Mouse (Mus musculus): Measurements from ENCODE around the gene Fam198a. TPM values are rescaled to one million over a fixed set of nuclear protein-coding genes. Genes with fewer than 3 reads are reported as not detected.
"Not testable (repeated sequence)": the region's sequence is repeated elsewhere in the genome, so short reads cannot be mapped to it uniquely, and the experiment has no call there.

The Fam198a gene
- total and polyA plus RNA-seq, 2 experiments, result 4.0 to 4.4 TPM

GRCm38 (mm10) chr9:122018079-122018478 is 67.3 kb downstream of the Fam198a start:
- no peaks in the 10 kb centered on the region for H3K79me2 ChIP-seq (ENCODE audit: control insufficient read depth, insufficient read depth, low read length)

GRCm38 (mm10) chr9:122018782-122019395 is 68.1 kb downstream of the Fam198a start:
- H3K9ac ChIP-seq (ENCODE audit: low read depth, low read length), result no peak overlapping the region
- WGBS, result 9% methylated on average over 8 of the region's 8 CpGs
- H3K4me1 ChIP-seq (ENCODE audit: control insufficient read depth, insufficient read depth, low read length), result peaks cover 15% of the 10 kb centered on the region
- no peaks in the 10 kb centered on the region for H3K27me3 ChIP-seq (ENCODE audit: control insufficient read depth, insufficient read depth, low read length)
- H3K79me2 ChIP-seq (ENCODE audit: control insufficient read depth, insufficient read depth, low read length), result no peaks in the 10 kb centered on the region
- H3K36me3 ChIP-seq (ENCODE audit: control insufficient read depth, insufficient read depth, low read length), result no peaks in the 10 kb centered on the region
- no peak overlapping the region for H3K4me3 ChIP-seq (ENCODE audit: insufficient read depth, low read depth, low read length)
- TF ChIP-seq CTCF (IDR thresholded peaks at IDR 0.05; ENCODE audit: low read depth, low read length) (peak; percentile 48), POLR2A (IDR thresholded peaks at IDR 0.05; ENCODE audit: extremely low read depth, insufficient read depth, low read length) (no peak)
- peak; percentile 68 for DNase-seq (ENCODE audit: extremely low read depth, low read depth, low spot score)
- 0 out of 2 replicates have a peak overlapping the region, but pooled peaks have one; percentile 10 for H3K27ac ChIP-seq (replicated peaks; ENCODE audit: insufficient read depth, low read depth, low read length)

More at GRCm38 (mm10) chr9:122018079-122018478, 67.3 kb downstream of the Fam198a start:
- DNase-seq (ENCODE audit: extremely low read depth, low read depth, low spot score), result no peak
- peaks cover 7% of the 10 kb centered on the region for H3K4me1 ChIP-seq (ENCODE audit: control insufficient read depth, insufficient read depth, low read length)
- WGBS, result 97% methylated on average over 5 of the region's 5 CpGs
- H3K27ac ChIP-seq (replicated peaks; ENCODE audit: insufficient read depth, low read depth, low read length), result no peak overlapping the region
- no peak overlapping the region for H3K4me3 ChIP-seq (ENCODE audit: insufficient read depth, low read depth, low read length)
- H3K27me3 ChIP-seq (ENCODE audit: control insufficient read depth, insufficient read depth, low read length), result no peaks in the 10 kb centered on the region
- H3K36me3 ChIP-seq (ENCODE audit: control insufficient read depth, insufficient read depth, low read length), result no peaks in the 10 kb centered on the region
- H3K9ac ChIP-seq (ENCODE audit: low read depth, low read length), result no peak overlapping the region
- TF ChIP-seq POLR2A (IDR thresholded peaks at IDR 0.05; ENCODE audit: extremely low read depth, insufficient read depth, low read length) (no peak), CTCF (IDR thresholded peaks at IDR 0.05; ENCODE audit: low read depth, low read length) (no peak)

DNA sequence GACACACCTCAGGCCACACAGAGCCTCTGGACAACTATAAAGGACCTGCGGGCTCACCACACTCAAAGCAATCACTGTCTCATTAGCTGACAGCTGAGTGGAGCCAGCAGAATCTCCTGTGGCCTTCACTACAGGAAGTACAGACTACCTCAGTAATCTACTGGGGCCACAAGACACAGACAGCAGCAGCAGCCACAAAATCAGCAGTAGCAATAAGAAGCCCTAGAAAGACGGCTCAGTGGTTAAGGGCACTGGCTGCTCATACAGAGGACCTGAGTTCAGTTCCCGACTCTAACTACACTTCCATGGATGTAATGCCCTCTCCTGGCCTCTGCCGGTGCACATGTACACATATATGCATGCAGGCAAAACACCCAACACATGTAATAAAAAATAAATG is 69.5 kb downstream of the Fam198a start:
- no peak for DNase-seq (ENCODE audit: extremely low read depth, low read depth, low spot score)
- Histone ChIP-seq H3K79me2 (ENCODE audit: control insufficient read depth, insufficient read depth, low read length) (no peaks in the 10 kb centered on the region), H3K4me1 (ENCODE audit: control insufficient read depth, insufficient read depth, low read length) (peaks cover 19% of the 10 kb centered on the region), H3K36me3 (ENCODE audit: control insufficient read depth, insufficient read depth, low read length) (no peaks in the 10 kb centered on the region), H3K27ac (replicated peaks; ENCODE audit: insufficient read depth, low read depth, low read length) (no peak overlapping the region), H3K4me3 (ENCODE audit: insufficient read depth, low read depth, low read length) (no peak overlapping the region), H3K9ac (ENCODE audit: low read depth, low read length) (no peak overlapping the region), H3K27me3 (ENCODE audit: control insufficient read depth, insufficient read depth, low read length) (no peaks in the 10 kb centered on the region)
- no peak for TF ChIP-seq CTCF (IDR thresholded peaks at IDR 0.05; ENCODE audit: low read depth, low read length)
- no peak for TF ChIP-seq POLR2A (IDR thresholded peaks at IDR 0.05; ENCODE audit: extremely low read depth, insufficient read depth, low read length)
- WGBS, result 80% methylated on average over 4 of the region's 4 CpGs

GRCm38 (mm10) chr9:122021171-122021570 is 70.4 kb downstream of the Fam198a start:
- H3K4me3 ChIP-seq (ENCODE audit: insufficient read depth, low read depth, low read length); H3K79me2 ChIP-seq (ENCODE audit: control insufficient read depth, insufficient read depth, low read length); H3K36me3 ChIP-seq (ENCODE audit: control insufficient read depth, insufficient read depth, low read length); H3K27me3 ChIP-seq (ENCODE audit: control insufficient read depth, insufficient read depth, low read length); H3K9ac ChIP-seq (ENCODE audit: low read depth, low read length); DNase-seq (ENCODE audit: extremely low read depth, low read depth, low spot score); H3K27ac ChIP-seq (replicated peaks; ENCODE audit: insufficient read depth, low read depth, low read length): not testable (repeated sequence)
- WGBS, result 98% methylated on average over 4 of the region's 4 CpGs
- H3K4me1 ChIP-seq (ENCODE audit: control insufficient read depth, insufficient read depth, low read length), result peaks cover 19% of the 10 kb centered on the region

- no peak overlapping the region for H3K27ac ChIP-seq (replicated peaks; ENCODE audit: insufficient read depth, low read depth, low read length)
- 95% methylated on average over 5 of the region's 5 CpGs for WGBS
- H3K9ac ChIP-seq (ENCODE audit: low read depth, low read length), result no peak overlapping the region
- H3K27me3 ChIP-seq (ENCODE audit: control insufficient read depth, insufficient read depth, low read length), result no peaks in the 10 kb centered on the region
- H3K79me2 ChIP-seq (ENCODE audit: control insufficient read depth, insufficient read depth, low read length), result no peaks in the 10 kb centered on the region
- no peak for DNase-seq (ENCODE audit: extremely low read depth, low read depth, low spot score)
- H3K4me1 ChIP-seq (ENCODE audit: control insufficient read depth, insufficient read depth, low read length), result peaks cover 22% of the 10 kb centered on the region
- H3K36me3 ChIP-seq (ENCODE audit: control insufficient read depth, insufficient read depth, low read length), result no peaks in the 10 kb centered on the region
- TF ChIP-seq CTCF (IDR thresholded peaks at IDR 0.05; ENCODE audit: low read depth, low read length) (no peak), POLR2A (IDR thresholded peaks at IDR 0.05; ENCODE audit: extremely low read depth, insufficient read depth, low read length) (no peak)
- H3K4me3 ChIP-seq (ENCODE audit: insufficient read depth, low read depth, low read length), result no peak overlapping the region
Measured at GRCm38 (mm10) chr9:122021581-122021980, 70.8 kb downstream of the Fam198a start.

- Histone ChIP-seq H3K4me1 (ENCODE audit: control insufficient read depth, insufficient read depth, low read length) (peaks cover 29% of the 10 kb centered on the region), H3K36me3 (ENCODE audit: control insufficient read depth, insufficient read depth, low read length) (no peaks in the 10 kb centered on the region), H3K9ac (ENCODE audit: low read depth, low read length) (no peak overlapping the region), H3K27ac (replicated peaks; ENCODE audit: insufficient read depth, low read depth, low read length) (peak overlapping the region; percentile 82), H3K27me3 (ENCODE audit: control insufficient read depth, insufficient read depth, low read length) (no peaks in the 10 kb centered on the region), H3K4me3 (ENCODE audit: insufficient read depth, low read depth, low read length) (no peak overlapping the region), H3K79me2 (ENCODE audit: control insufficient read depth, insufficient read depth, low read length) (no peaks in the 10 kb centered on the region)
- 15% methylated on average over 9 of the region's 9 CpGs for WGBS
- TF ChIP-seq POLR2A (IDR thresholded peaks at IDR 0.05; ENCODE audit: extremely low read depth, insufficient read depth, low read length), result no peak
- TF ChIP-seq CTCF (IDR thresholded peaks at IDR 0.05; ENCODE audit: low read depth, low read length), result no peak
- DNase-seq (ENCODE audit: extremely low read depth, low read depth, low spot score), result peak; percentile 98
Measured at GRCm38 (mm10) chr9:122022776-122023175, 72.0 kb downstream of the Fam198a start.

Data from liver, adult 2 months (tissue).